Mouse (Mus musculus) brain, adult 2 months (tissue): ENCODE measurements at regions not wholly inside any gene's neighbourhood (a gene's known extent, or its start where the extent isn't known, plus 50 kb on each side); places are given as distances from the start of the nearest gene placed in this dataset.

ENCODE experiments used
- DNase-seq: peaks from one replicate; pipeline ENCODE4 v3.0.0; 2011; ENCODE audit warnings: low read depth, low spot score

DNA sequence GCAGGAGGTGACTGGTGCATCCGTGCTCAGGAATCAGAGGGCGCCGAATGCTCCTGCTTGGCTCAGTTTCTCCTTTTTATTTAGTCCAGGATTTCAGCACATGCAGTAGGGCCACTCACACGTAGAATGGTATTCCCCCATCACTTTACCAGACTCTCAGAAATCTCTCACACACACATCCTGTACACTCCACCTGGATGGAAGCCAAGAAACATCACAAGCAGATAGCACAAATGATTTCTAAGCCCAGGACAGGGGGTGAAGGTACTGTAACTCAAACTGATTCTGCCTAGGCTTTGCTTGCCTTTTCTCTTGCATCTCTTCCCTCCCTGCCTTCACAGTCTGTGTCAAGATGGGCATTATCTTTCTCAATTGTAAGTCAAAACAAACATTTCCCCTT is 301.6 kb downstream of the 1500009L16Rik start:
- DNase-seq = no peak

DNA sequence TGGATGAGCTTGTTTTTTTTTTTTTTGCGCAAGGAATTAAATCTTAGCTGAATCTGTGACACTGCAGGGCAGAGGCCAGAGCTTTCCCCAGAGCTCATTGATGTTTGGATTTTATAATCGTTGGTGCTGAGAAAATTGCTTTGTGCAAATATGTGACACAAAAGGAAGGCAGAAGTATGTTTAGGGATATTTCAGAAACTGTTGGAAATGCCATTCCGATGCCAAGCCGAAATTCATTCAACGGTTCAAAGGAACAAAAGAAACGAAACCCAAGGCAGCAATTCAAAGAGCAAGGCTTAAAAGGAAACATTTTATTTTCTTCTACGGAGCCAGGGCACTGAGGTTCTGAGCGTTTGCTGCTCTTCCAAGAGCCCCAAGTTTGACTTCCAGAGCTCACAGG is 302.2 kb downstream of the 1500009L16Rik start:
- peak; percentile 17 for DNase-seq

DNA sequence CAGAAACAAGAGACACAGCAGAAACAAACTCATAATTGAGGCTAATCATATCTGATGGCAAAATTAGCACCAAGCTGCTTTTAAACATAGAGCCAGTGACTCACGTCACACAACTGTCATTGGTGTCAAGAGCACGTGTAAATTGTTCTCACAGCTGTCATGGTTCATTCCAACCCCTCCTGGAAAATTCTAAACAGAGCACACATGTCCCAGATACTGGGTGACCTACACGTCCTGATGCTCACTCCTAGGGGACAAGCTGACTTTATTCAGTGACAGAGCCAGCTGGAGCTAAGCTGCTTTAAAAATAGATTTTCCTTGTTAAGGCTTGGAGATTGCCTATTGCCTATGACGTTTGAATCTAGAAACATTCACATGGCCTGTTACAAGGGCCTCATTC is 304.1 kb downstream of the 1500009L16Rik start:
- peak; percentile 57 for DNase-seq

DNA sequence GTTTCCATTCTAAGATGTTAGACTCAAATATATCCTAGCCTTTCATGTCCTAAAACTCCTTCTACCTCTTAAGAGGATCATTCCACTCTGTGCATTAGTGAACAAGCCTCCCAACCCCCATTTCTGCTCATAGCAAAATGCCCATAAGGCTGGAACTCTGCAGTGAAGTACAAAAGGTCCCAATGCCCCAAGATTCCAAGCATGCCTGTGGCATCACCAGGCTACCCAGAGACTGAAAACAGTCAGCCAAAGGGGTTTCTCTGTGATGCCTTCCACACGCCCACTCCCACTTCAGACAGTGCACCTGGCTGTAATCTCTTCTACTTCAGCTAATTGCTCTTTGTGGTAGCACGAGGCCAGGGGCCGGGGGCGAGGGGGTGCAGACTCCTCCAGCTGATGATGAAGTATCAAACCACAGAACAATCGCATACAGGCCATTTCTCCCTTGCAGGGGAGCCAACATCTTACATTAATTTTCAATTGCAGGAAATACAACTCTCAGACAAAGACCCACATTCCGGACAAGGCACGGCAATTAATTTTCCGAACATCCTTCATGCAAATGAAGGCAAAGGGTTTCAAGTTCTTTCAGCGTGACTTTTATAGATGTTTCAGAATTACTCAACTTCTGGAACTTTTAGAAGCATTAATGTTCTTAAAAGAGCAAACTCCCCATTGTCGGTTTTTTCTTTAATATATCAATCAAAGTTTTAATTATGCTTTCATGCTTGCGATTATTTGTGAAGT is 313.6 kb downstream of the 1500009L16Rik start:
- DNase-seq = no peak

DNA sequence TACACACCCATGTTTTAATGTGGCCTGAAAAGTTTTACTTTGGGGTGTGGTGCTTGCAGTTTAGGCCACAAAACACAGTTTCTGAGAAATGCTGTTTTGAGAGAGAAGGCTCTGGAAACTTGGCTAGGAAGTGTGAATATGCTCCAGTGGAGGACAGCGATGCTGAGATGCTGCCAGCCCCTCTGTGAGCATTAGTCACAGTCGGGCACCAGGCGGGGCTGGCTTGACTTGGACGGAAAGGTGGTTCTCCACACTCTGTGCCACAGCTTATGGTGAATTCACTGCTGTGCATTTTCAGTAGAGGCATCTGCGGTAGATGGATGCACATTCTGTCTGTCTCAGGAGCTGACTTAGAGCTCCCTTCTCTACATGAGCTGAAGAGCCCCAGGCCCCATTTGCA is 326.0 kb downstream of the 1500009L16Rik start:
- peak; percentile 75 for DNase-seq

DNA sequence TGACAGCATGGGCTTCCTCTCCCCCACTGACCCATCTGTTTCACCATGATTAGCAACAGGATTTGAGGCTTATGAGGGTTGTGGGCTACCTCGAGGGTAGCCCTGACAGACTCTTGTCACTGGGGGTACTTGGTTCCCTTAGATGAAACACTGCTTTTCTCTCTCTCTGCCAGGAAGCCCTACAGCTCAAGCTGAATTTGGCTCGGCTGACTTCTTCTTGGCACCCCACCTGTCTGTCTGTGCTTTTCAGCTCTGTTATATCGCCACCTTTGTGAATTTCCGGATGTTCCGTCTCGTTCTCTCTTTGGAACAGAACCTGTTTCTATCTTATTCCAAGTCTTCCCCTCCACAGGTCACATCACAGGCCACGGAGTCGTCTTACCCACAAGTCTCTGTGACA is 330.0 kb downstream of the 1500009L16Rik start:
- peak; percentile 51 for DNase-seq

DNA sequence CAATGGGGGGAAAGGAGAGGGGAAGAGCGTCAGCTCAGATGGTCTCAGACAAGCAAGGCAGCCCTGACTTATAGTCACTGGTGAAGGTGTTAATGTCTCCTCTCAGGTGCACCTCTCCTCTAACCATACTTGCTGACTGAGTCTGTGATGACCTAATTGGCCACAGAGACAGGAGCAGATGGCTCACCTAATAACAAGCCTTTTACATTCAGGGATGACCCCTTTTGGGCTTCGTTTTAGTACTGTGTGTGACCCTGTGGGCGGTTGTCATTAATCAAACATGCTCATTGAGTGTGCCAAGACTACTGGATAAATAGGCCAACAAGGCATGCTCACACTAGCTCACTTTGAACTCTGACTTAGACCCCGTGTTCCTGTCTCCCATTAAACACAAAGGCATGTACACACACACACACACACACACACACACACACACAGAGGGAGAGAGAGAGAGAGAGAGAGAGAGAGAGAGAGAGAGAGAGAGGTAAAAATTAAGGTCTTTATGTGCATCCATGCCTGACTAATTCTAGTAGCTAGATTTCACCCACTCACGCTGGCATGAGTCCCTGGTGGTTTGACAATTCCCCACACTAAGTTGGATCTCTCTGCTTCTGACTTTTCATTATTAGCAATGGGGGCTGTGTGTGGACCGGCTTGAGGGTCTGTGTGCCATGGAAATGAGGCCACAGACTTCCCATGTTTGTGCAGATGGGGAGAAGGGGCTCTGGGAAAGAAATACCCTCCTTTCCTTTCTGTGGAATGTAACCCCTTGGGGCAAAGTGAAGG is 332.1 kb downstream of the 1500009L16Rik start:
- DNase-seq = peak; percentile 91

DNA sequence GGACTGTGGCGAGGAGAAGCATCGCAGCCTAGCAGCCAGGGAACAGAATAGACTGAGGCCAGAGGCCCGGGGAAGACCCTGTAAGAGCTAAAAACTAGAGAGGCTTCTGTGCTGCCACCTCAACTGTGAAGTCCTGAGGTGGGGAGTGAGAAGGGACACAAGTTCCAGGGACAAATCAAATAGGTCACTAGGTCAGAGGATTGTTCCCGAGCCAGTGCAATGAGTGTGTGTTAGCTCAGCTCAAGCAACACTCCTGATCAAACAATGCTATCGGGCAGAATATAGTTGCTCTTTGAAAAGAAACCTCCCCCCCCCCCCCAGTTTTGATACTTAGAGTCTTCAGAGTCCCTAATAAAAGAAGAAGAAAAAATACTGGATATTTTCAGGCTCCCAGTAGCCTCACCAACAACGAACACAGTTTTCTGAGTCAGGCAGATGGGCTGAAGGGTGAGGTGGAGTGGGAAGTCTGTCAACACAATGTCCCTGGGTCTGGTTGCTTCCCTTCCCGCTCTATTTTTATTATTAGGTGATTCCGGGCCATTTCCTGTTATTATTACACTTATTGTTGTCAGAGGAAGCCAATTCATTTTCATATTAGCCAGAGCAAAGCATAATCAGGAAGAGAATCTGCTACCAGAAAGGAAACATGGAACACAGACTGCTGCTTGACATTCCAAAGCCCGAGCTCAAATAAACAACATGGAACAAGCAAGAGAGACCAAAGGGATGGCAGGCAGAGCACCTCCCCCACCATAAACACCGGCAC is 332.9 kb downstream of the 1500009L16Rik start:
- DNase-seq = peak; percentile 23

DNA sequence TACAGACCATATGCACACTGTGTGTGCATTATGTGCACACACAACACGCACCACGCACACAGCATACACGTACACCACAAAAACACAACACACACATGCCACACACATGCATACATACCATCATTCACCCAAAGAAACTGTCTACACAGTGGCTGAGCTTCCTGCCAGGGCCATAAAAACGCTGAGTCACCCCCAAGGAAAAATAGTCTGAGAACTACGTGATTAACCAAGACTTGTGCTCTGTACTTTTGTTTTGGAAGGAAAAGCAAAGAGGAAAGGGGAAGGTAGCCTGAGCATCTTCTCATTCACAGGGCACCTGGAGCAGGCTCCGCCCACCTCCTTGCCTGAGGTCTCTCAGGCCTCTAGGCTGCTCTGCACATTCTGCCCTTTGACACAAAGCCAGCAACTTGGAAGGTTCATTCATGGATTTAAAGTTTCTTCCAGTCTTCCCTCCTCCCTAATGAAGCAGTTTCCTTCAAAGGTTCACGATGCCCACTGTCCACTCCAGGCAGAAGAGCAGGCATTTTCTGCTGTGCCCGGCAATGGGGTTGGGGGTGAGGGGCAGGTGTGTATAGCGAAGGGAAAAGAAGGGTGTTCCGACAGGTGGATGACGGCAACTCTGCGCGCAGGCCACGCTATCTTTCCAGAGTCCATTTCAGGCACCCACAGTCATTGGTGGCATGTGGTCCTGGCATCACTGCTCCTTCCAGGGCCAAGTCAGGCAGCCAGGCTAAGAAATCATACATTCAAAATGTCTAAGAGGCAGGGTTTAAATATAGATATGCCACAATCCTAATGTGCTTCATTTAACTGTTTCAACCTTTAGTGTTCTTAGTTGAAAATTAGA is 333.9 kb downstream of the 1500009L16Rik start:
- DNase-seq = peak; percentile 20

DNA sequence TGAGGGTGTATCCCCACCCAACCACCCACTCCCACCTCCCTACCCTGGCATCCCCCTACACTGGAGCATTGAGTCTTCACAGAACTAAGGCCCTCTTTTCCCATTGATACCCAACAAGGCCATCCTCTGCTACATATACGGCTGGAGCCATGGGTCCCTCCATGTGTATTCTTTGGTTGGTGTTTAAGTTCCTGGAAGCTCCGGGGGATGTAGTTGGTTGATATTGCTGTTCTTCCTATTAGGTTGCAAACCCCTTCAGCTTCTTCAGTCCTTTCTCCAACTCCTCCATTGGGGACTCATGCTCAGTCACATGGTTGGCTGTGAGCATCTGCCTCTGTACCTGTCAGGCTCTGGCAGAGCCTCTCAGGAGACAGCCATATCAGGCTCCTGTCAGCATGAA is 335.6 kb downstream of the 1500009L16Rik start:
- no peak for DNase-seq

DNA sequence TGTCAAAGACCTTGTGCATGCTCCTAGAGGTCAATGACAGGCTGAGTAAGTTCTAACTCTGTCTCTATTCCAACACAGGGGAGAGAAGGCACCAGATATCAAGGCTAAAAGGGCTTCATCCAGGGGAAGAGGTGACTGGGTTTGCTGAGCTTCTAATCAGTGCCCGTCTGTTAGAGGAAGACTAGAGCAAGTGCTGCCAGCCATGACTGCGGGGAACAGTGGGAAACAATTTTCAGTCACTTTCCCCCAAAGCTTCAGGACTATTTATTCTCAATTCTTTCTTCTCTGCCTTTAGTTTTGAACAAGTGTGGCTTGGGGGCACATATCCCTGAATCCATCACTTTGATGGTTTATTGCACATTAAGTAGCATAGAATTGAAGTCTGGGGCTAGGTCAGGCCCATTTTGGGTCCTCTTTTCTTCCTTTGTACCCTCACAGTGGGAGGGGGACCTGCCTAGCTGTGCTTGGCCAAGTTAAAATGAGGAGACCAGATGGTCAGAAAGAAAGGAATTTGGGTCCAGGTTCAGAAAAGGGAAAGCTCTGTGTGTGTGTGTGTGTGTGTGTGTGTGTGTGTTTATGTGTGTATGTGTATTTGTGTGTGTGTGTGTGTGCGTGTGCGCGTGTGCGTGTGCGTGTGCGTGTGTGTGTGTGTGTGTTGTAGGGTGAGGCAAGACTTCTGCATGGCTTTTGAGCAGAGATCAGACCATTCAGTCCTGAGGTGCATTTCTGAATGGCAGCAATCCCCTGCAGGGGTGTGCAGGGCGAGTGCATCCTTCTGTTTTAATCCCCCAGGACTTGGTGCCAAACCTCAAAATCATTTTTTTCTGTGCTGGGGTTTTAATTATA is 337.2 kb downstream of the 1500009L16Rik start:
- DNase-seq = peak; percentile 88

DNA sequence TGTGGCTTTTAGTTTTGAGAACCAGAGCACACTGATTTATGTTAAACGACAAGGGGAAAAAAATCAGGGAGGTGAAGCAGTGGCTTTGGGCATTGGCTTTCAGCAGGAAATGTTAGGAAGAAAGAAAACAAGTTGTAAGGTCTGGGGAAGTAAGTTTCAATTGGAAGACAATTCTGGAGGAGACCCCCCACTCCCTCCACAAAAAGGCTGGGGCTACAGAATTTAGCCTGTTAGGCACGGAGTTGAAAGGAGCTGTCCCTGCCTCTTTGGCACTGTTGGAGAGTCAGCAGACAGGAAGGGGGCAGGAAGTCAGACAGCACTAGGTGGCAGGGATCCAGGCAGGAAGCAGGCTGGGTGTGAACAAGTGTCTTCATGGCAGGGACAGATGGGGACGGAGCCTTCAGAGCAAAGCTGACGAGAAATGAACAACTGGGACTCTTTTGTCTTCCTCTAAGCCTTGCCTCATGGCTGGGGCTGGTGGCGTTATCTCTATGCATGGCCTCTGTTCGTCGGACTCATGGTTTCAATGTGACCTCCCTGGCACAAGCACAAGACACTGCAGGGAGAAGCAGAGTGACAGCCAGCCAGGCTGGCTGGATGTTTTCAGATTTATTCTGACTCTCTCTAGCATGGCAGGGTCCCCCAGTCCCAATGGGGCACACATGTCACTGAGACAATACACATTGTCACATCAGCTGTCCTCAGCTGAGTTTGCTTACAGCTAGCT is 338.0 kb downstream of the 1500009L16Rik start:
- peak; percentile 97 for DNase-seq

DNA sequence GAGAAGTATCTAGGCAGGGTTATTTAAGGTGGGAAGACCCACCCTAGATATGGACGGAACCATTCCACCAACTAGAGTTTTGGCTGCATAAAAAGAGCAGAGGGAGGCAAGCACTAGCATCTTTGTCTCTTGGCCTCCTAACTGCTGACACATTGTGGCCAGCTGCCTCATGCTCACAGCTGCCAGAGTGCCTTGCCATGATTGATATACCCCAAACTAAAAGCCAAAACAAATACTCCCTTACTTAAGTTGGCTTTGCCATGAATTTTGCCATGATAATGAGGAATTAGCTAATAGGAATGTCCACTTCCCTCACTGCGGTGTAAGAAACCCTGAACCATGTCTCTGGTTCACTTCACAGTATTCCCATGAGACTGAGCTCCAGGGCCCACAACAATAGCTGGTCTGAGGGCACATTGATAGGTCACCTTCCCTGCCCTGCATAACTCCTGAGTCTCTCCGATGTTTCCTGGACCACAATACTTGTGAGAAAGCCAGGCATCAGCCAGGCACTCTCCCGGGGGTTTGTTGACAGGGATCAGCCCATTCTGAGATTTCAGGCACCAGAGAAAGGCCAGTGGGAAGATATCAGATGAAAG is 344.5 kb downstream of the 1500009L16Rik start:
- no peak for DNase-seq

DNA sequence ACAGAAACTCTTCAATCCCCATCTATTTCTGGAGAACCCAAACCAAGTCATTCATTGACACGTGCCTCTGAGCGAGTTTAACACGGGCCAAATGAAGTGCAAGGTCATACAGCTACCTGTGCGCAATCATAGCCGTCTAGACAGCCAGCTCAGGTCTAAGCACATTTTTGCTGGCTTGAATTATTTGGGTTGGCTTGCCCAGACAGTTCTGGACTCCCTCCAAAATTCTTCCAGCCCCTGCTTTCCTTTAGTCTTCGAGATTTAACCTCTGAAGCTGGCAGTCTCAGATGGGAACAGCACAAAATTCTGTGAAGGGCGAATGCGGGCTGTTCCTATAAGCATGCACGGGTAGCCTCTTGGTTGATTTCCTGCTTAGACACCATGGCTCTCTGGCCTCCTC is 347.1 kb downstream of the 1500009L16Rik start:
- no peak for DNase-seq

DNA sequence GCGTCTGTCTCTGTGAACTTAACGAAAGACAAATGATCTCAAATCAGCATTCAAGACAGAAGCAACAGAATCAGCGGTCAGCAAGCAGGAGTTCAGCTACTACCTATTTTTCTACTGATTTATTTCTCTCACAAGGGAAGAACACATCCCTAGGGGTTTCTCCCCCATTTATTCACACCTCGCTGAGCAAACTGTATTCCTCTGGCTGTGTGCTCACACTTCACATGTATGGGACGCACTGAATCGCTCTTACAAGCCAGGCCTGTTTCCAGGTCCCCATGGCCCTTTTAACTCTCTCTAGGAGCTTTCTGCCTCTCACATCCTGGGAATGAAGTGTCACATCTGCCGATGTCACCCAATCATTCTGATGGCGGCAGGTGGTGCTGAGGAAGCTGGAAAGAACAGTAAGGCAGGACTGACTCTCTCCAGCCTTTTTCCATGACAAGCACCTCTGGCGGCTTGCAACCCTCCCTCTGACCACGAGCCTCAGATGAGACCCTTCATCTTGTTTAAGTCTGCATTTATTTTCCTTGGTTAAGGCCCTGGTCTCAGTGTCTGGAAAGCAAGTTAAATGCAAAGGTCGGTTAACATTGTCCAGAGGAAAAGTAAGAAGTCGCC is 350.3 kb downstream of the 1500009L16Rik start:
- no peak for DNase-seq

DNA sequence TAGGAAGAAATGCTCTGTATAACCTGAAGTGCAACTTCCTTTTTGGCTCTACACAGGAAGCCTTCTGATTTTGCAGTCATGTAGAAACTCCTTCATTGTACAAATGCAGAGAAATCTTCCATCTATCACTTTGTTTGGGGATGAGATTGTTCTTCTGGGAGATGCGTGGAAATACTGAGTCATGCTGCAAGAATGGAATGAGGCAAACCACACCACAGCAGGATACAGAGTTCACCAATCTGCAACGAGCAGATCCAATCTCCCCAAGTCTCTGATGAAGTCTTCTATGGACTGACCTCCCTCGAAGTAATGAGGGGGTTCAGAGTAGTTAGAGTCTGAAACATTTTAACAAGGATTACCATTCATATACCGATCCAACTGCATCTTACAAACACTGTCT is 352.9 kb downstream of the 1500009L16Rik start:
- no peak for DNase-seq

DNA sequence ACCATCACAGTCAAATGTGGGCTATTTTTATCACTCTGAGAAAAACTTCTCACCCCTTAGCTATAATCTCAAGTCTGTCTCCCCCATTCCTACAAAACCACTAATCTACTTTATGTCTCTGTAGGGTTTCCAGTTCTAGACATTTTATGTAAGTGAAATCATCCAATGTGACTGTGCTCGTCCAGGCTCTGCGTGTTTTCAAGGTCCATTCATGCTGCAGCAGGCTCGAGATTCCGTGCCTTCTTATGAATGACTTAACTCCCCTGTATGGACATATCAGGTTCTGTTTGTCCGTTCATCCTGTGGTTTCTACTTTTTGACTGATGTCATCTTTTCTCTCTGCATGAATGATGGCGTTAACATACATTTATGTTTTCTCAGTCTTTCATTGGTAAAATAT is 357.6 kb downstream of the 1500009L16Rik start:
- DNase-seq = no peak

DNA sequence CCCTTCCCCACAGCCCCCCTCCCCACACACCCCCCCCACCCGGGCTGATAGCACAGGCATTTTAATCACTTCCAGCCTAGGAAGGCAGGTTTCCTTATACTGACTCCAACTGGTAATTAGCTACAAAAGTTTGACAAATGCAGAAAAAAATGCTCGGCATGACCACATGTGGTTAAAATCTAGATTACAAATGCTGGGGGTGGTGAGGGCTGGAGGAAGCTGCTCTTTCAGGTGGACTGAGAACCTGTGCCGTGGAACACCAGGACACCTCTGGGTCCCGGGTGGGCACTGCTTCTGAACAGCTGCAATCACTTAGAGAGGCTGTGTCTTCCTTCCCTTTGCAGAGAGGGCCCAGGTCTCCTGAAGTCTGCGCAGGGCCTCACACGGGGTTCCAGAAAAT is 358.7 kb downstream of the Nuak1 start:
- no peak for DNase-seq

DNA sequence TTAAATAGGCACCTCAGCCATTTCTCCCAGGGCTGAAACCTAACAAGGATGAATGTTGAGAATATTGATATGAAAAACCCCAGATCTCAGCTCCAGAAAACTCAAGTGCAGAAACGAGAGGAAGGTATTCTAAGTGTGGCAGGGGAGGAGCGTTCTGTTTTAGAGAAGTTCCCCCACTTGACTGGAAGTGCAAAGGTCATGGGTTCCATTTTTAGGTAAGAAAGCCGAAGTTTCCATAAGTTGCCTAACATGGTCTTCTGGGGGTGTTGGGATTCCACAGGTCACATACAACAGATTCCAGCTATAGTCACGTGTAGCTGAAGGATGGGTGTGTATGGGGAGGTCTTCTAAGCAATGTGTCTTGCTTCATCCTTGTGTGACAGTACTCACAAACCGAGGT is 352.9 kb downstream of the Nuak1 start:
- no peak for DNase-seq
